Mouse (Mus musculus) C2C12 (cell line): ENCODE results near the gene Kif21b. TPM values are rescaled to one million over a fixed set of nuclear protein-coding genes. Genes with fewer than 3 reads are reported as not detected.

Experiments used
- H3K27me3 ChIP-seq: one replicate; pipeline ENCODE4 v1.6.1; 2011; ENCODE audit not compliant: control insufficient read depth, insufficient read depth, insufficient read length
- H3K36me3 ChIP-seq: one replicate; pipeline ENCODE4 v1.6.1; 2011; ENCODE audit not compliant: control insufficient read depth, insufficient read depth
- H3K4me3 ChIP-seq: one replicate; pipeline ENCODE4 v1.5.1; 2011; ENCODE audit warnings: mild to moderate bottlenecking, control low read depth; ENCODE audit not compliant: poor library complexity, insufficient read depth, severe bottlenecking
- H3K79me2 ChIP-seq: one replicate; pipeline ENCODE4 v1.6.1; 2011; ENCODE audit not compliant: control insufficient read depth, insufficient read depth
- H3K79me3 ChIP-seq: one replicate; pipeline ENCODE4 v1.6.1; 2011; ENCODE audit warnings: low read depth, control low read depth
- H3ac ChIP-seq: one replicate; pipeline ENCODE3; 2011; ENCODE audit warnings: low read depth; ENCODE audit not compliant: control insufficient read depth, insufficient read length
- CEBPB ChIP-seq: IDR thresholded peaks from one replicate; pipeline ENCODE4 v1.6.1; 2011; ENCODE audit warnings: low read depth, mild to moderate bottlenecking, control low read depth, moderate library complexity
- CTCF ChIP-seq: IDR thresholded peaks from one replicate; pipeline ENCODE4 v1.5.1; 2011; ENCODE audit not compliant: control insufficient read depth, insufficient read depth, insufficient read length
- FOSL1 ChIP-seq: IDR thresholded peaks from one replicate; pipeline ENCODE4 v1.8.0; 2011; ENCODE audit warnings: mild to moderate bottlenecking, low read length; ENCODE audit not compliant: poor library complexity, insufficient read depth, severe bottlenecking
- MAX ChIP-seq: IDR thresholded peaks from one replicate; pipeline ENCODE4 v1.6.1; 2011; ENCODE audit warnings: mild to moderate bottlenecking, control low read depth
- MYOD1 ChIP-seq: IDR thresholded peaks from one replicate; pipeline ENCODE4 v1.6.1; 2011; ENCODE audit warnings: low read depth; ENCODE audit not compliant: control insufficient read depth, insufficient read length
- MYOG ChIP-seq: IDR thresholded peaks from one replicate; pipeline ENCODE4 v1.6.1; 2011; ENCODE audit not compliant: control insufficient read depth, insufficient read length; ENCODE audit errors: extremely low read depth
- USF1 ChIP-seq: IDR thresholded peaks from one replicate; pipeline ENCODE4 v1.6.1; 2011; ENCODE audit warnings: low read depth, mild to moderate bottlenecking, control low read depth, moderate library complexity
- polyA plus RNA-seq: library from polyadenylated mRNA; unstranded; fragments of >200 nt; fragmentation: generic; extraction: Trizol; gene quantifications from one replicate; pipeline ENCODE4 v1.2.1, GENCODE M21; 2012; ENCODE audit warnings: missing spikeins

Kif21b gene
- polyA plus RNA-seq, 1 experiment: 0.66 TPM

GRCm38 (mm10) chr1:136177085-136177484 lies 45.9 kb downstream of the Kif21b start:
- H3K27me3 ChIP-seq: no peaks in the 10 kb centered on the region
- no peak for TF ChIP-seq CEBPB
- no peak for TF ChIP-seq MYOD1
- no peak for TF ChIP-seq USF1
- TF ChIP-seq MAX: no peak
- TF ChIP-seq FOSL1: no peak
- no peak for TF ChIP-seq MYOG
- TF ChIP-seq CTCF: no peak
- H3ac ChIP-seq: no peak overlapping the region
- H3K4me3 ChIP-seq: no peak overlapping the region
- H3K36me3 ChIP-seq: no peaks in the 10 kb centered on the region
- no peaks in the 10 kb centered on the region for H3K79me2 ChIP-seq
- no peaks in the 10 kb centered on the region for H3K79me3 ChIP-seq

GRCm38 (mm10) chr1:136178741-136179140 lies 47.6 kb downstream of the Kif21b start:
- Histone ChIP-seq H3ac (no peak overlapping the region), H3K79me2 (no peaks in the 10 kb centered on the region), H3K4me3 (no peak overlapping the region), H3K79me3 (no peaks in the 10 kb centered on the region), H3K27me3 (no peaks in the 10 kb centered on the region), H3K36me3 (no peaks in the 10 kb centered on the region)
- TF ChIP-seq MYOD1: no peak
- no peak for TF ChIP-seq MYOG
- no peak for TF ChIP-seq CEBPB
- no peak for TF ChIP-seq CTCF
- TF ChIP-seq MAX: no peak
- TF ChIP-seq USF1: no peak
- no peak for TF ChIP-seq FOSL1

GRCm38 (mm10) chr1:136179511-136180001 lies 48.4 kb downstream of the Kif21b start:
- no peak overlapping the region for H3ac ChIP-seq
- TF ChIP-seq MAX: no peak
- no peak for TF ChIP-seq CEBPB
- TF ChIP-seq FOSL1: no peak
- TF ChIP-seq USF1: no peak
- TF ChIP-seq CTCF: no peak
- no peak for TF ChIP-seq MYOD1
- TF ChIP-seq MYOG: no peak
- no peak overlapping the region for H3K4me3 ChIP-seq
- no peaks in the 10 kb centered on the region for H3K79me3 ChIP-seq
- no peaks in the 10 kb centered on the region for H3K79me2 ChIP-seq
- no peaks in the 10 kb centered on the region for H3K36me3 ChIP-seq
- H3K27me3 ChIP-seq: no peaks in the 10 kb centered on the region

- Histone ChIP-seq H3K79me2 (no peaks in the 10 kb centered on the region), H3K27me3 (no peaks in the 10 kb centered on the region), H3K79me3 (no peaks in the 10 kb centered on the region), H3K36me3 (no peaks in the 10 kb centered on the region), H3ac (no peak overlapping the region), H3K4me3 (no peak overlapping the region)
- no peak for TF ChIP-seq CTCF
- no peak for TF ChIP-seq MAX
- no peak for TF ChIP-seq MYOD1
- no peak for TF ChIP-seq USF1
- TF ChIP-seq CEBPB: no peak
- TF ChIP-seq FOSL1: no peak
- no peak for TF ChIP-seq MYOG
Measured at GRCm38 (mm10) chr1:136190033-136190432, 58.8 kb downstream of the Kif21b start.

- H3K27me3 ChIP-seq: no peaks in the 10 kb centered on the region
- no peak for TF ChIP-seq FOSL1
- no peak for TF ChIP-seq USF1
- no peak for TF ChIP-seq MYOG
- TF ChIP-seq CTCF: no peak
- no peak for TF ChIP-seq MYOD1
- no peak for TF ChIP-seq MAX
- TF ChIP-seq CEBPB: no peak
- H3K79me3 ChIP-seq: no peaks in the 10 kb centered on the region
- H3ac ChIP-seq: no peak within 1 kb of the TSS
- H3K36me3 ChIP-seq: no peaks in the 10 kb centered on the region
- no peak within 1 kb of the TSS for H3K4me3 ChIP-seq
- H3K79me2 ChIP-seq: no peaks in the 10 kb centered on the region
Measured at GRCm38 (mm10) chr1:136212803-136213202, 81.6 kb downstream of the Kif21b start, which contains the start of gene Mroh3. Gene Mroh3 (minus strand): TSS chr1:136212828.

- Histone ChIP-seq H3K79me2 (no peaks in the 10 kb centered on the region), H3ac (no peak overlapping the region), H3K4me3 (no peak overlapping the region), H3K79me3 (no peaks in the 10 kb centered on the region), H3K36me3 (peaks cover 5% of the 10 kb centered on the region), H3K27me3 (no peaks in the 10 kb centered on the region)
- TF ChIP-seq MAX (no peak), CTCF (no peak), USF1 (no peak), MYOG (no peak), FOSL1 (no peak)
Measured at GRCm38 (mm10) chr1:136214304-136214703, 83.1 kb downstream of the Kif21b start.
